Mouse (Mus musculus) testis, postnatal 10 days (tissue): Measurements from ENCODE around the gene Alg12.
A peak's percentile ranks its signal among the peaks of the same experiment; 100 is the strongest.

Experiments used
- DNase-seq: peaks from one replicate; pipeline ENCODE4 v3.0.0; 2021; ENCODE audit warnings: low spot score

Alg12 gene

GRCm38 (mm10) chr15:88819026-88819905, at the start of gene Alg12, which contains the start of gene Creld2:
Gene Alg12, minus strand, starts transcription at chr15:88819318.
Gene Creld2, plus strand, starts transcription at chr15:88819646.
- DNase-seq, result peak; percentile 98

GRCm38 (mm10) chr15:88868024-88868742, 49.1 kb upstream of the Alg12 start:
- DNase-seq, result no peak

GRCm38 (mm10) chr15:88867368-88868023, 48.4 kb upstream of the Alg12 start:
- DNase-seq, result no peak

- no peak for DNase-seq
Measured at GRCm38 (mm10) chr15:88866934-88867356, 47.8 kb upstream of the Alg12 start.

- DNase-seq, result no peak
Measured at GRCm38 (mm10) chr15:88865888-88866695, 47.0 kb upstream of the Alg12 start.

GRCm38 (mm10) chr15:88865061-88865460, 45.9 kb upstream of the Alg12 start:
- DNase-seq, result no peak

GRCm38 (mm10) chr15:88864270-88865030, 45.3 kb upstream of the Alg12 start:
- peak; percentile 67 for DNase-seq

GRCm38 (mm10) chr15:88863695-88864231, 44.6 kb upstream of the Alg12 start:
- peak; percentile 86 for DNase-seq

- DNase-seq, result peak; percentile 73
Measured at GRCm38 (mm10) chr15:88862881-88863694, 44.0 kb upstream of the Alg12 start.

- DNase-seq, result peak; percentile 97
Measured at GRCm38 (mm10) chr15:88861772-88862622, 42.9 kb upstream of the Alg12 start, which contains the start of gene Pim3. Gene Pim3, plus strand, starts transcription at chr15:88862186.

- DNase-seq, result peak; percentile 65
Measured at GRCm38 (mm10) chr15:88860781-88861180, 41.7 kb upstream of the Alg12 start.

- no peak for DNase-seq
Measured at GRCm38 (mm10) chr15:88859206-88859970, 40.3 kb upstream of the Alg12 start.

- DNase-seq, result no peak
Measured at GRCm38 (mm10) chr15:88858707-88859106, 39.6 kb upstream of the Alg12 start.

GRCm38 (mm10) chr15:88858141-88858541, 39.0 kb upstream of the Alg12 start:
- no peak for DNase-seq

GRCm38 (mm10) chr15:88857361-88857760, 38.2 kb upstream of the Alg12 start:
- DNase-seq, result no peak

- no peak for DNase-seq
Measured at GRCm38 (mm10) chr15:88856613-88857012, 37.5 kb upstream of the Alg12 start.

GRCm38 (mm10) chr15:88855896-88856417, 36.8 kb upstream of the Alg12 start:
- DNase-seq, result no peak
